Mouse (Mus musculus) ES-Bruce4 (cell line): Measurements from ENCODE around the gene Zfp36l3.

Experiments used
- CTCF ChIP-seq: IDR thresholded peaks from one replicate; pipeline ENCODE4 v1.8.1; 2011; ENCODE audit warnings: low read depth, low read length
- EP300 ChIP-seq: IDR thresholded peaks from 2 replicates; pipeline ENCODE4 v1.6.1; 2011; ENCODE audit warnings: low read depth, low read length; ENCODE audit not compliant: insufficient read depth
- POLR2A ChIP-seq: IDR thresholded peaks from one replicate; pipeline ENCODE4 v1.8.1; 2011; ENCODE audit warnings: low read length; ENCODE audit not compliant: insufficient read depth

GRCm38 (mm10) chrX:53724596-53724995, 51.6 kb downstream of the Zfp36l3 start, which contains the start of gene 4930502E18Rik:
- TF ChIP-seq CTCF, result no peak
- no peak for TF ChIP-seq POLR2A
- TF ChIP-seq EP300, result no peak
